Mouse (Mus musculus) intestine, postnatal 0 days (tissue): ENCODE measurements around the gene Nod2. TPM values are rescaled to one million over a fixed set of nuclear protein-coding genes. Genes with fewer than 3 reads are reported as not detected.
A peak's percentile ranks its signal among the peaks of the same experiment; 100 is the strongest.

ENCODE experiments used
- ATAC-seq: fragments of 200-750 bp; cut with Nextera tagmentation; 2 replicates; pipeline ENCODE4 v1.8.0; 2017; ENCODE audit warnings: mild to moderate bottlenecking, moderate TSS enrichment, moderate library complexity
- H3K27ac ChIP-seq: fragments of 300-500 bp; sonication (generic); 2 replicates; pipeline ENCODE4 v1.5.1; 2014; ENCODE audit warnings: mild to moderate bottlenecking, low read depth, low read length, moderate library complexity
- H3K27me3 ChIP-seq: fragments of 300-500 bp; sonication (generic); replicated peaks from 2 replicates; pipeline ENCODE4 v1.6.1; 2014; ENCODE audit warnings: low read length, mixed read lengths; ENCODE audit not compliant: control insufficient read depth, insufficient read depth
- H3K36me3 ChIP-seq: fragments of 300-500 bp; sonication (generic); 2 replicates; pipeline ENCODE4 v1.6.1; 2014; ENCODE audit warnings: mild to moderate bottlenecking, moderate library complexity; ENCODE audit not compliant: control insufficient read depth, insufficient read depth
- H3K4me1 ChIP-seq: fragments of 300-500 bp; sonication (generic); replicated peaks from 2 replicates; pipeline ENCODE4 v1.6.1; 2014; ENCODE audit warnings: antibody characterized with exemption, low read length, mixed read lengths; ENCODE audit not compliant: control insufficient read depth, insufficient read depth
- H3K4me2 ChIP-seq: fragments of 300-500 bp; sonication (generic); replicated peaks from 2 replicates; pipeline ENCODE4 v1.6.1; 2014; ENCODE audit warnings: low read depth, mild to moderate bottlenecking, moderate library complexity
- H3K4me3 ChIP-seq: fragments of 300-500 bp; sonication (generic); 2 replicates; pipeline ENCODE4 v1.5.1; 2014; ENCODE audit warnings: low read depth, low read length
- H3K9ac ChIP-seq: fragments of 300-500 bp; sonication (generic); 2 replicates; pipeline ENCODE4 v1.6.1; 2014; ENCODE audit warnings: mild to moderate bottlenecking, low read depth, low read length
- H3K9me3 ChIP-seq: fragments of 300-500 bp; sonication (generic); 2 replicates; pipeline ENCODE4 v1.6.1; 2016; ENCODE audit warnings: mixed run types; ENCODE audit not compliant: control insufficient read depth
- CTCF ChIP-seq: sonication (generic); IDR thresholded peaks from 2 replicates; pipeline ENCODE4 v1.5.1; 2016; ENCODE audit warnings: low read depth, mild to moderate bottlenecking, control low read depth, antibody characterized with exemption, moderate library complexity
- WGBS: fragments of 180-500 bp; shearing (Covaris S2); extraction: QIAGEN DNeasy Blood & Tissue Kit; methylation state at CpG from one replicate; pipeline ENCODE4 v1.1.7; 2014; 5-methylcytosine and 5-hydroxymethylcytosine counted together
- polyA plus RNA-seq: library from polyadenylated mRNA; unstranded; fragments of >200 nt; fragmentation: Nextera tagmentation; extraction: Ambion mirVana; gene quantifications from 2 replicates; pipeline ENCODE4 v1.2.1, GENCODE M21; 2015

The Nod2 gene
- 0.21 and 0.22 TPM in 2 replicates for polyA plus RNA-seq

- Histone ChIP-seq H3K9ac (peak within 1 kb of the TSS; percentile 50), H3K27me3 (no peaks in the 10 kb centered on the region), H3K27ac (no peak within 1 kb of the TSS), H3K4me1 (peaks cover 10% of the 10 kb centered on the region; the same call in 1 of the 2 replicates), H3K4me2 (peak within 1 kb of the TSS; percentile 82), H3K4me3 (peak within 1 kb of the TSS; percentile 43), H3K9me3 (no peaks in the 10 kb centered on the region), H3K36me3 (no peaks in the 10 kb centered on the region)
- peak; percentile 89 for ATAC-seq
- 10% methylated on average over 33 of the region's 33 CpGs for WGBS
- no peak for TF ChIP-seq CTCF
Measured at GRCm38 (mm10) chr8:88646837-88647778, at the start of gene Nod2. Nod2 (plus strand) TSS chr8:88647315.

GRCm38 (mm10) chr8:88598578-88598977 lies 48.5 kb upstream of the Nod2 start:
- H3K9me3 ChIP-seq = peaks cover 9% of the 10 kb centered on the region
- WGBS = 74% methylated on average over 5 of the region's 5 CpGs
- H3K27me3 ChIP-seq = no peaks in the 10 kb centered on the region
- H3K9ac ChIP-seq = no peak overlapping the region
- no peak overlapping the region for H3K4me2 ChIP-seq
- H3K27ac ChIP-seq = no peak overlapping the region
- no peaks in the 10 kb centered on the region for H3K4me1 ChIP-seq
- H3K36me3 ChIP-seq = no peaks in the 10 kb centered on the region
- no peak for TF ChIP-seq CTCF
- no peak overlapping the region for H3K4me3 ChIP-seq
- no peak for ATAC-seq

- no peak overlapping the region for H3K9ac ChIP-seq
- H3K27me3 ChIP-seq = no peaks in the 10 kb centered on the region
- 89% methylated on average over 7 of the region's 7 CpGs for WGBS
- ATAC-seq = no peak
- no peaks in the 10 kb centered on the region for H3K36me3 ChIP-seq
- TF ChIP-seq CTCF = no peak
- H3K9me3 ChIP-seq = peaks cover 9% of the 10 kb centered on the region
- no peak overlapping the region for H3K4me2 ChIP-seq
- H3K27ac ChIP-seq = no peak overlapping the region
- no peaks in the 10 kb centered on the region for H3K4me1 ChIP-seq
- no peak overlapping the region for H3K4me3 ChIP-seq
Measured at GRCm38 (mm10) chr8:88599491-88599890, 47.6 kb upstream of the Nod2 start.

GRCm38 (mm10) chr8:88603446-88603989 lies 43.6 kb upstream of the Nod2 start:
- no peak for ATAC-seq
- TF ChIP-seq CTCF = no peak
- 16% methylated on average over 10 of the region's 10 CpGs for WGBS
- peak overlapping the region; percentile 32; the same call in 1 of the 2 replicates for H3K4me2 ChIP-seq
- H3K27me3 ChIP-seq = no peaks in the 10 kb centered on the region
- H3K9me3 ChIP-seq = peaks cover 9% of the 10 kb centered on the region
- H3K36me3 ChIP-seq = no peaks in the 10 kb centered on the region
- no peak overlapping the region for H3K4me3 ChIP-seq
- no peak overlapping the region for H3K9ac ChIP-seq
- H3K27ac ChIP-seq = no peak overlapping the region
- no peaks in the 10 kb centered on the region for H3K4me1 ChIP-seq

- peak; percentile 31; the same call in 1 of the 2 replicates for ATAC-seq
- Histone ChIP-seq H3K4me2 (peak overlapping the region; percentile 32; the same call in 1 of the 2 replicates), H3K36me3 (no peaks in the 10 kb centered on the region), H3K27ac (no peak overlapping the region), H3K4me1 (no peaks in the 10 kb centered on the region), H3K9me3 (peaks cover 9% of the 10 kb centered on the region), H3K4me3 (no peak overlapping the region), H3K9ac (no peak overlapping the region), H3K27me3 (no peaks in the 10 kb centered on the region)
- TF ChIP-seq CTCF = no peak
- 10% methylated on average over 20 of the region's 20 CpGs for whole genome bisulfite sequencing
Measured at GRCm38 (mm10) chr8:88604065-88605038, 42.8 kb upstream of the Nod2 start.
